Mouse (Mus musculus): ENCODE measurements around the gene Dbx2.

The Dbx2 gene

GRCm38 (mm10) chr15:95624396-95624795 lies 31.4 kb downstream of the Dbx2 start:
- DNase-seq (ENCODE audit: low read depth, low spot score), result no peak

- DNase-seq (ENCODE audit: low read depth, low spot score), result no peak
Observed at GRCm38 (mm10) chr15:95622797-95623196, 33.0 kb downstream of the Dbx2 start.

GRCm38 (mm10) chr15:95612600-95612999 lies 43.2 kb downstream of the Dbx2 start:
- DNase-seq (ENCODE audit: low read depth, low spot score), result no peak

GRCm38 (mm10) chr15:95601179-95601578 lies 54.6 kb downstream of the Dbx2 start:
- no peak for DNase-seq (ENCODE audit: low read depth, low spot score)

GRCm38 (mm10) chr15:95598630-95599029 lies 57.1 kb downstream of the Dbx2 start:
- no peak for DNase-seq (ENCODE audit: low read depth, low spot score)

- DNase-seq (ENCODE audit: low read depth, low spot score), result no peak
Observed at GRCm38 (mm10) chr15:95586906-95587305, 68.9 kb downstream of the Dbx2 start.

- no peak for DNase-seq (ENCODE audit: low read depth, low spot score)
Observed at GRCm38 (mm10) chr15:95584891-95585290, 70.9 kb downstream of the Dbx2 start.

- peak; percentile 3 for DNase-seq (ENCODE audit: low read depth, low spot score)
Observed at GRCm38 (mm10) chr15:95574661-95575060, 81.1 kb downstream of the Dbx2 start.

All from CD4-positive helper T cell, adult 2 months (primary cell).